Mouse (Mus musculus) layer of hippocampus, postnatal 10 days (tissue): Measurements from ENCODE around the gene Zfhx3. TPM values are rescaled to one million over a fixed set of nuclear protein-coding genes. Genes with fewer than 3 reads are reported as not detected.

Source experiments
- DNase-seq, 2 experiments: peaks; one replicate each; pipeline ENCODE4 v3.0.0; 2021; ENCODE audit warnings: low spot score in 2 of 2
- total RNA-seq, 2 experiments: library from RNA; stranded (reverse); gene quantifications; 2 replicates each; pipeline ENCODE4 v1.2.3; 2021

The Zfhx3 gene
- total RNA-seq, 2 experiments from 2014 or later, result 3.9 to 4.7 TPM

GRCm38 (mm10) chr8:108714143-108714635 lies 771.7 kb downstream of the Zfhx3 start:
- DNase-seq, result peak in 1 of 2 experiments; percentile 45

DNA sequence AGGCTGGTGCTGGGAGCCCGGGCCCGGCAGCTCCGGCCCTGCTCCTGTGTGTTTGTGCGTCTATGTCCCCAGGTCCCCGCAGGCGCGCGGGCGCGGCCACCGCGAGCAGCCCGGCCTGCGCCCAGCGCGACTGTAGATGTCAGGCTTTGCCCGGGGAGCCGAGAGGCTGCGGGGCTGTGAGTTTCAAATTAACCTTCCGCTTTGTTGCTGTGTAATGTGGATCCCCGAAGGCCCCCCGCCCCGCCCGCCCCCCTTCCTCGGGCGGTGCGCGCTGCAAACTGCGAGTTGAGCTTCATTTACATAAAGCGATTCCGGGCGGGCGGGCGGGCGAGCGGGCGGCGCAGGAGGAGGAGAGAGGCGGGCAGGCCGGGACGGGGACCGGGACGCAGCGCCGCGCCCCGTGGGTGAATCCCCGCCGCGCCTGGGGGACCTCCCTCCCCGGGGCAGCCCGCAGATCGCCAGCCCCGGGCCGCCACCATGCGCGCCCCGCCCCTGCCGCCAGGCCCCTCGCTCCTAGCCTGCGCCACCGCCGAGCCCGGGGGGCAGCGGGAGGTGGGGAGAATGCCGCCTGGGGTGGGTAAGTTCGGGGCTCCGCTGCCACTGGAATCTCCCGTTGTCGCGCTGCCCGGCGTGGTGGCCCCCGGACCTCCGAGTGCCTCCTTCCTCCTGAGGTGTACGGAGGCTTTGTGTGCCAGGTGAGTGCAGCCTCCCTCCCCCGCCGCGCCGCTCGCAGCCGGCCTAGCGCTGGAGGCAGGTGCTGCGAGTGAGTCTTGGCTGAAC lies 772.4 kb downstream of the Zfhx3 start:
- peak in 1 of 2 experiments; percentile 57 for DNase-seq

- DNase-seq, result no peak
Observed at GRCm38 (mm10) chr8:108715416-108715948, 773.0 kb downstream of the Zfhx3 start.

GRCm38 (mm10) chr8:108716291-108716811 lies 773.9 kb downstream of the Zfhx3 start:
- no peak for DNase-seq

DNA sequence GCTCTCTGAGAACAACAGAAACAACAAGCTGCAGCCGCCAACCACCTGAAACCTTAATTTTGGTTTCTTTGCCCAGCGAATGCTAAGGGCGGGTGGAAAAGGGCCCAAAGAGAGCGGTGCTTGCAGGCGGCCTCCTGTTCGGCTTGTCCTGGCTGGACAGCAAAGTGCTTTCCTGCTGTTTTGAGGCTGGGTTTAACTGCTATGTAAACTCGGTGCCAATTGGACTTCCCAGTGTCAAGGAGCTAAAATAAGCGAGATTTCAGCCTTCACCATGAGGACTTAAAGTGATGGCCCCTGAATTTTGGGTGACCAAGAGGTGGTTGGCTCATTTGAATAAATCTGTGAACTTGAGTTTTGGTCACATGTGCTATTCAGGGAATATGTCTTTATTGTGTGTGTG lies 775.1 kb downstream of the Zfhx3 start:
- no peak for DNase-seq

DNA sequence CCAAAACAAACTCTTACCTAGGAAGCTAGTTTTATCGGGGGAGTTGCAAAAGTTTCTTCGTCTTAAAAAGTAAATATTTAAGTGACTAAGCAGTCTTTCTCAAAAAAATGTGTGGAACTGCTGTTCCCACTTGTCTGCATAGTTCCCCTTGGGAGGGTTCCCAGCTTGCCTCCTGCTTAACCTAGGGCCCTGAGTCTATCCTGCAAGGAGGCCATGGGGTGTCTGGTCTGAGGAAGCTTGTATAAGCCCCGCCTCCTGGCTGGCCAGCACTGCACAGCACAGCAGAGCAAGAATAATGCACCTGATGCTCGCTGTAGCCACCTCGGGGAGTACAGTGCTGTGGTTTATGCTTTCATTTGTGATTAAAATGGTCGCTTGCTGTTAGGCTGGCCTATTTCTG lies 775.6 kb downstream of the Zfhx3 start:
- DNase-seq, result no peak

DNA sequence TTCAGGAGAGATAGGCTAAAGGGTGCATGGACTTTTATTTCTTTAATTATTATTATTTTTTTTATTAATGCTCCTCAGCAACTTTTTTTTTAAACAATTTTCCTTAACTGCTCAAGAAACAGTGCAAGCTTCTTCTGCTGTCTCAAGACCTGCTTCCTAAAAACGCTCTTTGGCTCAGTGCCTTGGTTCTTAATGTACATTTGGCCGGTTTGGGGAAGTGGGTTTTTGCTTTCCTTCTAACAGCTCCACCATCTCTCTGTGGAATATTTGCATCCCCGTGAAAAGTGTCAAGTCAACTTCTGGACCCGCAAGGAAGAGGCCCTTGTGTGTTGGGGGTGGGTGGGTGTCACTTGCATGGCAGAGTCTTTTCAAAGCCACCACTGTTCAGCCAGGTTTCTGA lies 778.4 kb downstream of the Zfhx3 start:
- DNase-seq, result no peak

GRCm38 (mm10) chr8:108722671-108723513 lies 780.4 kb downstream of the Zfhx3 start:
- peak; percentile 59 to 66 for DNase-seq

DNA sequence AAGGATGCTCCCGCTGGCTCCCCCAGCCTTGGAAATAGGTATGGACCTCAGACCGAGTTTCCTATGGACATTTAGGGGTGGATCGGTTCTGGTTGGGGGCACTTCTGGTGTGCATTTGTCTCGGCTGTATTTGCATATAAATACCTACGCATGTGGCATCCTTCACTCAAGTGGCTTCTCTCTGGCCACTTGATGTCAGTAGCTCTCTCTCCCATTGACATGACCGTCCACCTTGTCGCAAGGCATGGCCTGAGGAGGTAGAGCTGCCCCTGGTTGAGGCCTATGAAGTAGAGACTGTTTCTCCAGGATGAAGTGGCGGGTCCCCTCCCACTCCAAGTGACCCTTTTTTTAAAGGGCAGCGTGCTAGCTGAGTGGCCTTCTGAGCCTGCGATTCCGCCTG lies 781.2 kb downstream of the Zfhx3 start:
- no peak for DNase-seq

DNA sequence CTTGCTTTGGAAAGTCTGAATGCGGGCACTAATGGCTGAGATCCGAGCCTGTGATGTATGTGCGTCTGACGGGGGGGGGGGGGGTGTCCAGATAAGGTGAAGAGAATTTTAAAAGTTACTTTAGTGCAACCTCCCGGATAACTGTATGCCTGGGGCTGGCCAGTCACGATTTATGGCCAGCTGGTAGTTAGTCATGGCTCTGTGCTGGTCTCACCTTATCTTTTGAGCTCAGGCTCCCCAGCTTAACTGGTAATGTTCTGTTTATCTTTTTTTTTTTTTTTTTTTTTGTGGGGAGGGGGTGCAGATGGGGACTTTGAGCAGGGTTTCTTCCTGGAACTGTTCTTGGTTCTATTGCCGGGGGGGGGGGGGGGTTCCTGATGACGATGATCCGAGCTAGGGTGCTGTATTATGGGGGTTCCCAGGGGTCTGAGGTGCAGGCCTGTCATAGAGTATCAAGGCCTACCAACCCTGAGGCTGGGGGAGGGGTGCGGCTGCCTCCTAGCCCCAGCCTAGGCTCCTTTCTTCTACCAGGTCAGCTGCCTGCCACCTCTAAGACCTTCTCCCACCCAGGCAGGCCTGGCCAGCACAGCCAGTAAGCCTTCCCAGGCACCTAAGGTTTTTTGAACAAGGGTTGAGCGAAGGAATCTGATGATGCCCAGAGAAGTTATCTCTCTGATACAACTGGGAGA lies 782.5 kb downstream of the Zfhx3 start:
- DNase-seq, result no peak

- no peak for DNase-seq
Observed at GRCm38 (mm10) chr8:108725631-108726030, 783.2 kb downstream of the Zfhx3 start.

GRCm38 (mm10) chr8:108726541-108727241 lies 784.2 kb downstream of the Zfhx3 start:
- no peak for DNase-seq

DNA sequence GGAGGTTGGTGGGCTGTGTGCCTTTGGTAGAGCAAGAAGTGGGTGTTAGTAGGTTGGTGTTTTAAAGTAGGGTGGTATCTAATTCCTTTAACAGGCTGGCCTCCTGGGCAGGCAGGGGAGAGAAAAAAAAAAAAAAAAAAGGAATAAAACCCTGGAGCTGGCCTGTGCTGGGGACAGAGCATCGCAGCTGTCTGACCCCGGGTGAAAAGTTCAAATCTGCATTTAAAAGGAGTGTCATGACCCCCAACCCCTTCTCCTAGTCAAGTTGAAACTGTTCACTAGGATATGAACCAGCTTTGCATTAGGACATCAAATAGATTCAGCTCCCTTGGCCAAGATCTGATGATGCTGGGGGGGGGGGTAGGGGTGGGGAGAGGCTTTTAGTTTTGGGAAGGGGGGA lies 786.7 kb downstream of the Zfhx3 start:
- DNase-seq, result no peak

DNA sequence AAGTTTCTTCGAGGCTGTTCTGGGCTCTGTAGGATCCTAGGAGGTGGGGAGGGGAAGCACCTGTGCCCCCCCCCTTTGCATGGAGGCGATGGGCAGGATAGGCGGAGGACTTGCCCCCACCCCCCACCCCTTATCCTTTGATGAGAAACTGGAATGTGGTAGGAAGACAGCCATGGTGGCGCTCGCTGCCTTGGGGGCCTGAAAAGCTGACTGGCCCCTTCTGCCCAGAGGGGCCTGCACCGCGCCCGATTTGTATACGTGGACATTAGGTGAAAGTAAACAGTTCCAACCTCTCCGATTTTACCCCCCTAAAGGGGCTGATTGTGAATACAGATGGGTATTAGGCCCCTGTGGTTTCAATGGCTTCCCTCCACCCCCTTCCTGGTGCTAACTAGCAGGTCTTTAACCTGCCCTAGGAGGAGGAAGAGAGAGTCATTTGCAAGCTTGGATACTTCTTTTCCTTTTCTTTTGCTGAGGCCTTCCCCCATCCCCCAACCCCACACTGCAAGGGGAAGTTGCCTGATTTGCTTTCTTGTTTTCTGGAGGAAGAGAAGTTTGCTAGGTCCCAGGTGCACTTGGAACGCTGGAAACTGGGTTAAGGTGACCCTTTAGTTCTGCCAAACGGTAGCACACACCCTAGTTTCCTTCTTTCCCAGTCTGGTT lies 787.4 kb downstream of the Zfhx3 start:
- no peak for DNase-seq

- DNase-seq, result no peak
Observed at GRCm38 (mm10) chr8:108730907-108731440, 788.5 kb downstream of the Zfhx3 start.

GRCm38 (mm10) chr8:108732500-108732899 lies 790.1 kb downstream of the Zfhx3 start:
- no peak for DNase-seq

GRCm38 (mm10) chr8:108733385-108733784 lies 790.9 kb downstream of the Zfhx3 start:
- no peak for DNase-seq

DNA sequence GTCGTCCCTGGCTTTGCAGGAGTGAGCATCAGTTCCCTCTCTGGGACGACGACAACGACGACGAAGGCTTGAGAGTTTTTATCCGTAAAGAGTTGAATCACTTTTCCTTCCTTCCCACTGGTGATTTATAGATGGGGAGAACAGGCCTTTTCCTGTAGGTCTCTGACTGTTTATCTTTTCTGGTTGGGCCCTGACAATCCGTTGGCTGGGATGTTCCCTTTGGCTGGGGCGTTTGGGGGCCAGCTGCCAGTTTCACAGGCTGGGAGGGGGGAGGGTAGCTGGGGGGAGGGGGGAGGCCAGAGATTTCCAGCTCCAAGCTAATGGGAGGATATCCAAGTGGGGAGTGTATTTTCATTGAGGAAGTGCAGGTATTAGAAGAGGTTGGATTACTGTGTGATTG lies 794.0 kb downstream of the Zfhx3 start:
- DNase-seq, result no peak

DNA sequence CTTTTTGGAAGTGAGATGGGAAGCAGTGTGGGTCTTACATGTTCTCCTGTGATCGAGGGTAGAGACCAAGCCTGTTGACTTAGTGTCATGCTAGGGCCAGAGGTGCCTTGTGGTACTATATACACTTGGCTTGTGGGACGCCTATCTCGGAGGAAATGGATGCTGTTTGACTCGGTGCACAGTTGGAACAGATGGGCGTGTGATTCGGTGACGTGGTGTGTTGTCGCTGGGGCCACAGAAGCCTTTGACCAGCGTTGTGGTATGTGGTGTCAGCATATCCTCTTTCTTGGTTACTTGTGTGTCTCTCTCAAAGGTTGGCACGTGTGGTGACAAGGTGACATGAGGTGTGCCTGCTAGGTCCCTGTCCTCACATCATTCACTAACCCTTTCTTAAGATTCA lies 795.7 kb downstream of the Zfhx3 start:
- no peak for DNase-seq

GRCm38 (mm10) chr8:108739517-108739916 lies 797.1 kb downstream of the Zfhx3 start:
- DNase-seq, result no peak
